Mouse (Mus musculus): Measurements from ENCODE around the gene Auts2. TPM values are rescaled to one million over a fixed set of nuclear protein-coding genes. Genes with fewer than 3 reads are reported as not detected.

Auts2 gene
- total RNA-seq, 2 experiments from 2014 or later: 117 to 146 TPM

DNA sequence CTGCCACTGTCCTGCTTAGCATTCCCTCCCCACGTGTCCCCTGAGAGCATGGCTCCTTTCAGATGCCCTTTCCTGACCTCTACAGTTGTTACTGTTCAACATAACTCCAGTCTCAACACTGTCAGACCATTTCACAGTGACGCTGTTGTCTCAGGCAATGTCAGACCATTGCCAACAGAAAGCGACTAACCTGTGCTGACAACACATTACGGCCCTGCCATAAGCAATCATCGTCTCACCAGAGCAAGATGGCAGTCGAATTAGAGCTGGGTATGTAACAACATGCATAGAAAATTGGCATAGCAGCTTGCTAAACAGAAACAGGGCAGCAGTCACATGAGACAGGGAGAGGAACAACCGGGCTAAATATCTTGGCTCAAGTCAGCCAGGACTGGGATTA, 614.4 kb downstream of the Auts2 start:
- no peak for DNase-seq (ENCODE audit: extremely low spot score in 1 of 2, low spot score in 2 of 2)
- no peak for TF ChIP-seq CTCF (IDR thresholded peaks at IDR 0.05)
- no peak overlapping the region for H3K27ac ChIP-seq
- no peak overlapping the region for H3K4me3 ChIP-seq
- intact Hi-C loops (cut with DNase I): no loop called here

- intact Hi-C loops (cut with DNase I): no loop called here
- no peak for TF ChIP-seq CTCF (IDR thresholded peaks at IDR 0.05)
- H3K4me3 ChIP-seq: no peak overlapping the region
- no peak for DNase-seq (ENCODE audit: extremely low spot score in 1 of 2, low spot score in 2 of 2)
- no peak overlapping the region for H3K27ac ChIP-seq
Observed at GRCm38 (mm10) chr5:131922759-131923158, 620.4 kb downstream of the Auts2 start.

GRCm38 (mm10) chr5:131922118-131922517, 621.0 kb downstream of the Auts2 start:
- no peak for TF ChIP-seq CTCF (IDR thresholded peaks at IDR 0.05)
- DNase-seq (ENCODE audit: extremely low spot score in 1 of 2, low spot score in 2 of 2): no peak
- no peak overlapping the region for H3K27ac ChIP-seq
- intact Hi-C loops (cut with DNase I): no loop called here
- no peak overlapping the region for H3K4me3 ChIP-seq

DNA sequence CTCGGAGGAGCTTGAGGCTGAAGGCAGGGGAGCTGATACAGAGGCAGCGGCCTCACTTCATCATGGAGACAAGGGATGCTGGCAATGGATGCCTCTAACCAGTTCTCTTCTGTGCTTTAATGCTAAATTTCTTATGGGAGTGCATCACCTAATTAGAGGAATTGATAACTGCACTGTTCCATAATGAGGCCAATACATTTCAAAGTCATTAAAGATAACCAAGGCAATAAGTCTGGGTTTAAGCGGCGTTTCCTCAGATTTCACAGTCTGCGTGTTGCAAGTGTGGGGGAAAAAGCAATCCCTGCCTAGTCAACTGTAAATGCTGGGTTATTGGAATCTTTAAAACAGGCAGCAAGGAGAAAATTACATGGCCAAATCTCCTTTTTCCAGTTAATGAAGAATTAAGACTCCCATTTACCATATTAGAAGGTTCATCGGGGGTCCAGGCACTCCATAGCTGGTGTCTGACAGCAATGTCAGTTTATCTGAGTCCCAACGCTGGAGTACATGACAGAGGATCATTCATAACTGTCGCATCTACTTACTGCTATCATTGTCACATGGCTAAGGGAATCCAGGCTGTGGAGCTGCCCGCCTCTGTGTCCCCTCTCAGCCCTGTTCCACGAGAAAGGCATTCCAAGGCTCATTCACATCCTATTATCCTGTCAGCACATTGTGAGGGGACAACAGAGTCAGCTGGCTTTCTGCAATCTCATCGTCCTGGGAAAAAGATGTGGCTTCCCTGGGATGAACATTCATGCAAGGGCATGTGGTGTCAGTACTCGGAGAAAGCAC, 623.0 kb downstream of the Auts2 start:
- no peak for TF ChIP-seq CTCF (IDR thresholded peaks at IDR 0.05)
- Histone ChIP-seq H3K27ac (no peak overlapping the region), H3K4me3 (no peak overlapping the region)
- intact Hi-C loops (cut with DNase I): no loop called here
- no peak for DNase-seq (ENCODE audit: extremely low spot score in 1 of 2, low spot score in 2 of 2)

GRCm38 (mm10) chr5:131916791-131917403, 626.2 kb downstream of the Auts2 start:
- intact Hi-C loops (cut with DNase I): no loop called here
- no peak overlapping the region for H3K4me3 ChIP-seq
- no peak for DNase-seq (ENCODE audit: extremely low spot score in 1 of 2, low spot score in 2 of 2)
- H3K27ac ChIP-seq: no peak overlapping the region
- TF ChIP-seq CTCF (IDR thresholded peaks at IDR 0.05): no peak

DNA sequence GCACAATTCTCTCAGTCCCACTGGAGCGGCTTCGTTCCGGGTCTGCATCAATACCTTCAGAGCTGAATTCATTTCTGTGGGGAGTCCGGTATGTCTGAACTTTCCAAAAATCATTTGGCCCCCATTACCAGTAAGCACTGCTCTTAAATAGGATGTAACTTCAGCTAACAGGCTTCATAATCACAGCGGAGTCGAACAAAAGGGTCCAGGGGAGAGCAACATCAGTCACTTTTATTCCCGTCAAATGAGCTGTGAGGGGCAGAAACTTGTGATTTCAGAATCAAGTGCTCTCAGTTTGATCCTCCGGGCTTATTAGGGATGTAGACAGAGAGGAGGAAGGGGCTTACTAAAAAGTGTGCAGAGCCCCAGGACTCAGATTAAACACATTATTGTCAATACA, 629.6 kb downstream of the Auts2 start:
- intact Hi-C loops (cut with DNase I): no loop called here
- TF ChIP-seq CTCF (IDR thresholded peaks at IDR 0.05): no peak
- no peak for DNase-seq (ENCODE audit: extremely low spot score in 1 of 2, low spot score in 2 of 2)
- Histone ChIP-seq H3K27ac (no peak overlapping the region), H3K4me3 (no peak overlapping the region)

DNA sequence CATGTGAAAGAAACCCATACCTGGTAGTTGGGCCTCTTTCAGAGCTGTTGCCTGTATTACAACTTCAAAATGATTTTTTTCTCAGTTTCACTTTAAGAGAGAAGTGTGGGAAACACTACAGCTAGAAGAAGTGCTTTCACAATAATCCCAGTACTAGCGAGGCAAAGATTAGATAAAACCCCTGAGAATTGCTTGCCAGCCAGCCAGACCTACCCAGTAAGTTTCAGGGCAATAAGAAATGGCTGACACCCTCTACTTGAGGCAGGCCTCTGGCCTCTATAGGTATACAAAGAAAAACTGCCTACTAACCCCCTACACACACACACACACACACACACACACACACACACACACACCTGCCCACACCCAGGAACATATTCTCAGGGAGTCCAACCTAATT, 630.2 kb downstream of the Auts2 start:
- Histone ChIP-seq H3K4me3 (no peak overlapping the region), H3K27ac (no peak overlapping the region)
- TF ChIP-seq CTCF (IDR thresholded peaks at IDR 0.05): no peak
- intact Hi-C loops (cut with DNase I): no loop called here
- DNase-seq (ENCODE audit: extremely low spot score in 1 of 2, low spot score in 2 of 2): no peak

- no peak for DNase-seq (ENCODE audit: extremely low spot score in 1 of 2, low spot score in 2 of 2)
- H3K4me3 ChIP-seq: no peak overlapping the region
- intact Hi-C loops (cut with DNase I): no loop called here
- no peak overlapping the region for H3K27ac ChIP-seq
- no peak for TF ChIP-seq CTCF (IDR thresholded peaks at IDR 0.05)
Observed at GRCm38 (mm10) chr5:131906313-131906712, 636.8 kb downstream of the Auts2 start.

GRCm38 (mm10) chr5:131904478-131904877, 638.7 kb downstream of the Auts2 start:
- no peak for TF ChIP-seq CTCF (IDR thresholded peaks at IDR 0.05)
- Histone ChIP-seq H3K27ac (no peak overlapping the region), H3K4me3 (no peak overlapping the region)
- intact Hi-C loops (cut with DNase I): no loop called here
- no peak for DNase-seq (ENCODE audit: extremely low spot score in 1 of 2, low spot score in 2 of 2)

DNA sequence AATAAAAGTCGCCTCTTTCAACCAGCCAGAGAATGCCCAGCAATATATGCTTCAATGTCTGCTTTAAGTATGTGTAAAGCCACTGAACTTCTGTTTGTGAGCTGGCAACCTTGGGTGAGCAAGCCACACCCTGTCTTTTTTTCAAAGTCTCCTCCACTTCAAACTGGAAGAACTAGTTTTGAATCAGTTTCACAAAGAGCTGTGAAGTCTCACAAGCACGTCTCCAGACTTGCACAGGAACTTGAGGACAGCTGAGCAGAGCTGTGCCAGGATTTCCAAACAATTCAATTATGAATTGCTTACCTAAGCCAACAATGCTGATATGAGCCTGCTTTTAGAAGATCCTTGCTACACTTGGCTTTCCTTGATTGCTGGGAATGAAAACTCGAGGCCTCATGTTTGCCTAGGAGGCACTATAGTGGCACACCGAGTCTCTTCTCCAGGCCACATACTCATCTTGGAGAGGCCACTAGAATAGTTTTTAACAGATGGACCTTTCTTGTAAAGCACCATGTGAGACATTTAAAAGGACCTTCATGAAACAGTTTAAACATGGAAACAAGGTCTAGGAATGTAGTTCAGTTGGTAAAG, 645.0 kb downstream of the Auts2 start:
- intact Hi-C loops (cut with DNase I): no loop called here
- no peak overlapping the region for H3K4me3 ChIP-seq
- DNase-seq (ENCODE audit: extremely low spot score in 1 of 2, low spot score in 2 of 2): no peak
- no peak overlapping the region for H3K27ac ChIP-seq
- no peak for TF ChIP-seq CTCF (IDR thresholded peaks at IDR 0.05)

GRCm38 (mm10) chr5:131886636-131887035, 656.5 kb downstream of the Auts2 start:
- Histone ChIP-seq H3K27ac (no peak overlapping the region), H3K4me3 (no peak overlapping the region)
- TF ChIP-seq CTCF (IDR thresholded peaks at IDR 0.05): no peak
- DNase-seq (ENCODE audit: extremely low spot score in 1 of 2, low spot score in 2 of 2): no peak
- intact Hi-C loops (cut with DNase I): no loop called here

GRCm38 (mm10) chr5:131876569-131876968, 666.6 kb downstream of the Auts2 start:
- intact Hi-C loops (cut with DNase I): no loop called here
- no peak for DNase-seq (ENCODE audit: extremely low spot score in 1 of 2, low spot score in 2 of 2)
- H3K27ac ChIP-seq: no peak overlapping the region
- TF ChIP-seq CTCF (IDR thresholded peaks at IDR 0.05): no peak
- H3K4me3 ChIP-seq: no peak overlapping the region

All from left cerebral cortex, adult 2 months (tissue).